Mouse (Mus musculus) cerebral cortex, adult 2 months (tissue): ENCODE data around the gene Prrg2.

ENCODE experiments used
- WGBS: fragments of 180-500 bp; shearing (Covaris S2); methylation state at CpG from one replicate; pipeline ENCODE4 v1.1.7; 2018; 5-methylcytosine and 5-hydroxymethylcytosine counted together

Gene Prrg2

GRCm38 (mm10) chr7:45007846-45008245, 54.6 kb downstream of the Prrg2 start:
- 96% methylated on average over 30 of the region's 30 CpGs for WGBS

- WGBS, result 94% methylated on average over 29 of the region's 29 CpGs
These were observed 55.3 kb downstream of the Prrg2 start for GRCm38 (mm10) chr7:45007141-45007540.

- 93% methylated on average over 12 of the region's 12 CpGs for whole genome bisulfite sequencing
These were observed 56.0 kb downstream of the Prrg2 start for GRCm38 (mm10) chr7:45006503-45006902.

- WGBS, result 88% methylated on average over 6 of the region's 6 CpGs
These were observed 57.0 kb downstream of the Prrg2 start for GRCm38 (mm10) chr7:45005321-45005992.

- WGBS, result 63% methylated on average over 3 of the region's 3 CpGs
These were observed 57.9 kb downstream of the Prrg2 start for GRCm38 (mm10) chr7:45004546-45004945.
